Mouse (Mus musculus): ENCODE results near the gene Vwf.

Vwf gene

GRCm38 (mm10) chr6:125541296-125541695 is 5.3 kb upstream of the Vwf start:
- DNase-seq (ENCODE audit: low spot score in 2 of 2): no peak

- no peak for DNase-seq (ENCODE audit: low spot score in 2 of 2)
These were observed 1.8 kb downstream of the Vwf start for GRCm38 (mm10) chr6:125548406-125548805.

- DNase-seq (ENCODE audit: low spot score in 2 of 2): no peak
These were observed 3.6 kb downstream of the Vwf start for GRCm38 (mm10) chr6:125550172-125550571.

GRCm38 (mm10) chr6:125552760-125553159 is 6.2 kb downstream of the Vwf start:
- no peak for DNase-seq (ENCODE audit: low spot score in 2 of 2)

- no peak for DNase-seq (ENCODE audit: low spot score in 2 of 2)
These were observed 7.0 kb downstream of the Vwf start for GRCm38 (mm10) chr6:125553551-125553950.

- no peak for DNase-seq (ENCODE audit: low spot score in 2 of 2)
These were observed 12.3 kb downstream of the Vwf start for GRCm38 (mm10) chr6:125558831-125559230.

- DNase-seq (ENCODE audit: low spot score in 2 of 2): no peak
These were observed 14.5 kb downstream of the Vwf start for GRCm38 (mm10) chr6:125561031-125561430.

- DNase-seq (ENCODE audit: low spot score in 2 of 2): peak; percentile 12 to 14
These were observed 14.9 kb downstream of the Vwf start for GRCm38 (mm10) chr6:125561521-125561920.

- no peak for DNase-seq (ENCODE audit: low spot score in 2 of 2)
These were observed 18.3 kb downstream of the Vwf start for GRCm38 (mm10) chr6:125564812-125565281.

GRCm38 (mm10) chr6:125565326-125565725 is 18.8 kb downstream of the Vwf start:
- DNase-seq (ENCODE audit: low spot score in 2 of 2): no peak

- no peak for DNase-seq (ENCODE audit: low spot score in 2 of 2)
These were observed 20.1 kb downstream of the Vwf start for GRCm38 (mm10) chr6:125566656-125567055.

- no peak for DNase-seq (ENCODE audit: low spot score in 2 of 2)
These were observed 21.8 kb downstream of the Vwf start for GRCm38 (mm10) chr6:125568381-125568780.

- DNase-seq (ENCODE audit: low spot score in 2 of 2): peak; percentile 39 to 63
These were observed 26.0 kb downstream of the Vwf start for GRCm38 (mm10) chr6:125572291-125573188.

- DNase-seq (ENCODE audit: low spot score in 2 of 2): peak; percentile 43 to 49
These were observed 26.8 kb downstream of the Vwf start for GRCm38 (mm10) chr6:125573189-125573928.

GRCm38 (mm10) chr6:125575080-125575479 is 28.5 kb downstream of the Vwf start:
- no peak for DNase-seq (ENCODE audit: low spot score in 2 of 2)

- no peak for DNase-seq (ENCODE audit: low spot score in 2 of 2)
These were observed 30.7 kb downstream of the Vwf start for GRCm38 (mm10) chr6:125577301-125577700.

- no peak for DNase-seq (ENCODE audit: low spot score in 2 of 2)
These were observed 31.5 kb downstream of the Vwf start for GRCm38 (mm10) chr6:125577882-125578646.

- no peak for DNase-seq (ENCODE audit: low spot score in 2 of 2)
These were observed 32.1 kb downstream of the Vwf start for GRCm38 (mm10) chr6:125578647-125579011.

- DNase-seq (ENCODE audit: low spot score in 2 of 2): no peak
These were observed 33.3 kb downstream of the Vwf start for GRCm38 (mm10) chr6:125579864-125580263.

- DNase-seq (ENCODE audit: low spot score in 2 of 2): no peak
These were observed 37.1 kb downstream of the Vwf start for GRCm38 (mm10) chr6:125583666-125584065.

- DNase-seq (ENCODE audit: low spot score in 2 of 2): no peak
These were observed 37.7 kb downstream of the Vwf start for GRCm38 (mm10) chr6:125584266-125584665.

- DNase-seq (ENCODE audit: low spot score in 2 of 2): no peak
These were observed 39.0 kb downstream of the Vwf start for GRCm38 (mm10) chr6:125585579-125585978.
